Mouse (Mus musculus): ENCODE measurements around the gene Cdkn2aipnl.

Cdkn2aipnl gene

DNA sequence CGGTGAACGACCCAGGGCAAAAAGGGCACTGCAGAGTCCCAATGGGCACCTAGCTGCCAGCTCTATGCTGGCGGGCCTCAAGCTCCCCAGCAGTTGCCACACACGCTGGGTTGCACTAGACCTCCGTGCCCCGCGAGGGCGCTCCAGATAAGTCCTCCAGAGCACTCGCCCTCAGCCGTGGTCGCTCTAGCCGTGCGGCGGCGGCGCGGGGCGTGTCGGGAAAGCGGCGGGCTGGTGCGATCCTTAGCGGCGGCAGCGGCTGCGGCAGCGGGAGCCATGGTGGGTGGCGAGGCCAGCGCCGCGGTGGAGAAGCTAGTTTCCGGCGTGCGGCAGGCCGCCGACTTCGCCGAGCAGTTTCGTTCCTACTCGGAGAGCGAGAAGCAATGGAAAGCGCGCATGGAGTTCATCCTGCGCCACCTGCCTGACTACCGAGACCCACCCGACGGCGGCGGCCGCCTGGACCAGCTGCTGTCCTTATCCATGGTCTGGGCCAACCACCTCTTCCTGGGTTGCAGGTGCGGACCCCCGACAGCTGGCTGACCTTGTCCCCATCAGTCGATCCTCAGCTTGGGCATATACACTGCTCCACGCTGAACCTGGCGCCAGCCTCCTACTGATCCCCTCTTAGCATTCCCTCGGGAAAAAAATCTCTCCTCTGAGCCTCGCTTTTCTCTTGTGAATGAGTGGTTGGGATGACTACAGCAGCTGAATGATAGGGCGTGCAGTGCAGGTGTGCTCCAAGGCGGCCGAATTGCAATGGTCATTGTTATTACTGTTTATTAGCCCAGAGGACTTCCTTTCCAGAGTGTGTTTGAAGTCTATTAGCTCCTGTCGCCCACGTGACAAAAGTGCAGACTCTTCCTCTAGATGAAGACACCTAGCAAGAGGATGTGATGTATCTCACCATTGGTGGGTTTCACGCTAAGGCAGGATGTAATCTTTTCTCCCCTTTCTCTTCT lies at the start of gene Cdkn2aipnl:
Cdkn2aipnl (plus strand) TSS at position 219 of the 959 bp plus-strand sequence.
- DNase-seq, result peak; percentile 98

DNA sequence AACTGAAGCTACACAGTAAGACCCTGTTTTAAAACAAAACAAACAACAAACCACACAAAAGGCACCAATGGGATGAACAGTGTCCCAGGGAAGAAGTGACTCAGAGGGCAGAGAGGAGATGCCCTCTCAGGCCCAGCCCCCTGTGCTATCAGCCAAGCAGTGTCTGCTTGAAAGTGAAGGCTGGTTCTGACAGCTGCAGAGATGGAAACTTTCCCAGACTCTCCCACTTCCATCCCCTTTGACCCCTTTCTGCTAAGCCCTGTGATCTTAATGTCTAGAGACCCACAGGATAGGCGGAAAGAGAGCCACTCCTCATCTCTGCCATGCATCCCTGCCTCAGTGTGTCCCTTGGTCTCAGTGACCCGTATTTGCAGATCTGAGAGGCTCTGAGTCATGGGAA lies 49.5 kb upstream of the Cdkn2aipnl start:
- no peak for DNase-seq

DNA sequence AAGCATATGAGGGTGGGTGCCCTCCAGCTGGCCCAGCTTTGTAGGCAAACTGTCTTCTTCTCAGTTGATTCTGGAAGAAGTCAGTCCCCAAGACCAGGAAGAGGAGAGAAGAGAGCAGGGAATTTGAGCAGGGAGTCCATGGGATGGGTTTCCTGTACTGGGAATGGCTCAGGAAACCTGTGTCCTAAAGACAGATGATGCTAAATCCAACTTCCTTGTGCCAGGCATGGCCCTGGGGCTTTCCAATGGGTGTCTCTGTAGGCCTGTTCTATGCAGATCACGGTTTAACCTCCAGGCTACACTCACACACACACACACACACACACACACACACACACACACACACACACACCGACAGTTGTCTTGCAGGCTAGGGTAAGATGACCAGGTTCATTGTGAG lies 48.9 kb upstream of the Cdkn2aipnl start:
- DNase-seq, result no peak

DNA sequence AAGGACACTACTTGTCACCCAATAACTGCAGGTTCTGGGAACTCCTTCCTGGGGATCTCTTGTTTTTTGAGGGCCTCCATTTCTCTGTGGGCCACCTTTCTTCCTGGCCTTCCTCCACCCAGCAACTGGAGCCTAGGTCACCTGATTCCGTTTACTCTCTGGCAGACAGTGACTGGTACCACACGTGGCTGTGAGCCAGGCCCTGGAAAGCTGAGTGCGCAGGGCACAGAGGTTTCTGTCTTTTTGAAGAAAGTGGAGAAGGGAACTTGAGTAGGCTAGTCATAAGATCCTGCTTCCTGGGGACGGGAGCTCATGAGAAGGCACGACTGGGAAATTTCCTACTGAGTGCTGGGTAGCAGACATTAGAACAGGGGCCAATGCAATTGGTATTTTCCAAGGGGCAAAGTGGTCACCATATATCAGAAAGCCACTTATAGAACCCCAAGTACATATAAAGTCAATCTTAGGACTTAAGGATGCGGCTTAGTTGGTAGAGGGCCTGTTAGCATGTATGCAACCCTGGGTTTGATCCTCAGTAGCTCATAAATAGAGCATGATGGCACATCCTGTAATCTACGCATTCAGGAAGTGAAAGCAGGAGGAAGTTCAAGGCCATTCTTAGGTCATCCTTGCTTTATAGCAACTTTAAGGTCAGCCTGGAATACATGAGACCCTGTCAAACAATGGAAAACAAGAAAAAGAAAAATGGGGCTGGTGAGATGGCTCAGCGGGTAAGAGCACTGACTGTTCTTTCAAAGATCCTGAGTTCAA lies 45.9 kb upstream of the Cdkn2aipnl start:
- no peak for DNase-seq

DNA sequence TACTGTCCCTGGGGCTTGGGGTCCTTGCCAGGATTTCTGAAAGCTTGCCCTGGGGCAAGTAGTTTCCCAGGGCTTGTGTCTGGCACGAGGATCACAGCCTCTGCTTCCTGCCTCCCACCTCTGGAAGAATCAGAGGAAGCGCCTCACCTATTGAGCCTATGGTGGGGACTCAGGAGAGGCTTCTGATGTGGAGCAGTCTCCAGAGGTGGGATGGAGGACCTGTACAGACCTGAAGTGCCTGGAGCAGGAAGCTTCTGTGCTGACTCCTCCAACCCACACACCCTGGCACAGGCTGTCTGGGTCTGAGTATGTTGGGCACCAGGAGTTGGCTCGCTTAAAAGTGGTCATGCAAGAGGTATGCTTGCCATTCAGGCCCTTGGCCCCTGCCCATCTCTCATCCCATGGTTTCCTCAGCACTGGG lies 45.0 kb upstream of the Cdkn2aipnl start:
- DNase-seq, result no peak

DNA sequence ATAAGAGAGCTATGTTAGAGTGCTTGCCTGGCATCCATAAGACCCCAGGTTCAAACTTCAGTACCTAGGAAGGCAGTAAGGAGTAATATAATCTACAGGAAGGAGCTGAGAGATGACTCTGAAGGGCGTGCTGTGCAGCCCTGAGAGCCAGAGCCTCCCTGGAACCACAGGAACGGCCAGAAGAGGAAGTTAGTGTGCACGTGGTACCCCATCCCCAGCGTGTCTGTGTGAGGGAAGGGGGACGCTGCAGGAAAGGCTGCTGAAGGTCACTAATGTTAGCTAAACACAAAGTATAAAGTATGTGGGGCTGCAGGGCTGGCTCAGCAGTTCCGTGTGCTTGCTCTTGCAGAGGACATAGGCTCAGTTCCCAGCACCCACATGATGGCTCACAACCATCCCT lies 41.9 kb upstream of the Cdkn2aipnl start:
- DNase-seq, result no peak

DNA sequence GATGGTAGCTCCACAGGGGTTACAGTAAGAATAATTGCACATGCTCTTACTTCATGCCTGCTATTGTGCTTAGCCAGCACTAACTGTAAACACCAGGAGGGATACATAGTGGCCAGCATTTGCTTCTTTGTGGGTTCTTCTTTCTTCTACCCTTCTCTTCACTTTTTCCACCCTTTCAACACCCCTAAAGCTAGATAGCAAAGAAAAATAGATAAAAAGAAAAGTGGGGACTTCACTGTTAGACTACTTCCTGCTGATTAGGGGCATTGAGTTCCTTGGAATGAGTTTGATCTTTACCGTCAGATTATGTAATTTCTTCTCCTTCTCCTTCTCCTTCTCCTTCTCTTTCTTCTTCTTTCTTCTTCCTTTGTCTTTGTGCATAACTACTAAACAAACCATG lies 41.1 kb upstream of the Cdkn2aipnl start:
- DNase-seq, result no peak

DNA sequence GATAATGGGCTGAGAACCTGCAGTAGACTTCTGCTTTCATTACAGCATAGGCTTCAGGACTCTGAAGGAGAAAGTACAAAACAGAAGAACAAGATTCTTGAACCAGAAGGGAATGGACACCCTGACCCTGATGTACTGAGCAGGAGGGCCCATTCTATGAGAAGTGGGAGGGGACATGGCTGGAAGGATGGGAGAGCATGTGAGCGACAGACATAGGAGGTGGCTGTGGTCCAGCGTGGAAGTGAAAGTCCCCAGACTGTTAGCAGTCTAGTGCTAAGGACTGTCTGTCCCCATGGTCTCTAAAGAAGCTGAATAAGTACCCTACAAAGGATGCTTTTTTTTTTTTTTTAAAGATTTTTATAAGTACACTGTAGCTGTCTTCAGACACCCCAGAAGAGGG lies 40.4 kb upstream of the Cdkn2aipnl start:
- no peak for DNase-seq

DNA sequence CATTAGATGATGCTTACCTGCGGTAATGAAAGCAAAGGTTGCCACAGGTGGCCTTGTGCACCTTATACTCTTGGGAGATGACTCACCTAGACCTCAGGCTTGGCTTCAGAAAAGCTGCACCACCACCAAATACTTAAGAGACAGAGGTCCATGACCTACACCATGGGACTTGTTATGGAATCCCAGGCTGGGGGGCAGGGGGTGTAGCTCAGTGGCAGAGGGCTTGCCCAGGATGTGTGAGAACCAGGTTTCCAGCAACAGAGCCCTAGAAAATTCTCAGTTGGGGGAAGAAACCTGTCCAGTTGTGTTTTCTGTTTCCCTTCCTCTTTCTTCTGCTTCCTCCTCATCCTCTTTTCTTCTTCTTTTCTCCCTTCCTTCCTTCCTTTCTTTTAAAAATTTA lies 36.3 kb upstream of the Cdkn2aipnl start:
- no peak for DNase-seq

DNA sequence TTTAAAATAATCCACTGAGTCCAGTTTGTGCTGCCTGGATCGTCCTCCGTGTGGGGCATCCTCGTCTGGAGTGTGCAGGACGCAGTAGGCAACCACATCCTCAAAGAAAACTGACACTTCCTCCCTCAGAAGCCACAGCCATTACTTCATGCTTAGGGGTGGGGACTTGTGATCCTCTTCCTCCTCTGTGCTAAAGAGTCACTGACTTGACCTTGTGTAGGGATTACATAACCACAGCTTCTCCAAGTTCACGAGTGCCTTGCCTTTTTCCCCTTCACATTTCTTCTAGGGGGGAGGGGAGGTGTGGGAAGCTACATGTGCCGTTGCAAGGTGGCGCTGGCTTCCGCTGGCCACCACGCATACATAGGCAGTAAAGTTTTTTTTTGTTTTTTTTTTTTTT lies 35.7 kb upstream of the Cdkn2aipnl start:
- DNase-seq, result no peak

DNA sequence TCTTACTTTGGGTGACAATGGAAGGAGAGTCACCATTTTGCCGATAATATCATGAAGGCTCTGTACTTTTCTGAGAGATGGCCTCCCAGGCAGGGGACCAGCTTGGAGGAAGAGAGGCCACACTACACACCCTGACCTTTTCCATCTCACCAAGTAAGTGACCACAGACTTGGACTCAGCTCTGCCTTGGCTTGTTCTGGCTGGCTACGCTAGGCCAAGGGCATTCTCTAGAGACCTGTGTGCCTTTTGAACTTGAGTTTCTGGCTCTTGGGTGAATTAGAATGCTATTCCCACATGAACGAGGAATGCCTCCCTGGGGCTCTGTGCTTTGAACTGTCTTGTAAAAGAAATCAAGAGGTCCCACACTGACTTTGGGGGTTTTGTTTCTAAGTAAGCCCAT lies 33.2 kb upstream of the Cdkn2aipnl start:
- DNase-seq, result no peak

DNA sequence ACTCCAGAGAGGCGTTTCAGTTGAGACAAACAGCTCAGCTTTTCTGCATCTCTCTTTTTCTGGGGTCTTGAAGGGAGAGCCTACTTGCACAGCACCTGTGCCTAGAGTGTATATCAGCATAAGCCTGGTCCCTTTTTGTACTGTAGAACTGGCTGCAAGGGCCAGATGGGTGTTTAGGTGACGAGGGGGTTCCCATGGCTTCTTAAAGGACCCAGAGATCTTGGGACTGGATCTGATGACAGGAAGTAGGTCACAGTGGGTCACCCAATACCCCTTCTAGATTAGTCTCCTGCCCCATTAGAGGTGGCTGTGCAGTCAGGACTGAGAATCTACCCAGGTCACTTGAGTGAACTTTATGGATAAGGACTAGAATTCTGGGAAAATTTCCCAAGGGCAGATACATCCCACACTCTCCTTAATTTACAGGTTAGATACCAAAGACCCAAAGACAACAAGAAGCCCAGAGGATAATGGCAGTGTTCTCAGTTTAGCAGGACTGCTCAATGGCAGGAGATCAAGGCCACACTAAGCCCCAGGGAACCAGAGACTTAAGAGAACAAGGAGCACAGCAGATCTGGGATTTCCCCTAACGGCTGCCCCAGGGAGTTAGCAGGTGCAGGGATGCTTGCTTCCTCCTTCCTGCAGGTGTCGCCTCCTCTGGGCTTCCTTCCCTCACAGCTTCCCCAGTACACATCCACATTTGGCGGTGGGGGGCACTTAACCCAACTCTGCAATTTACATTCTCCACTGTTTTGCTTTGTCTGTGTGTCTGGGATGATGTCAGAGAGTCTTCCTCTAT lies 31.6 kb upstream of the Cdkn2aipnl start:
- no peak for DNase-seq

DNA sequence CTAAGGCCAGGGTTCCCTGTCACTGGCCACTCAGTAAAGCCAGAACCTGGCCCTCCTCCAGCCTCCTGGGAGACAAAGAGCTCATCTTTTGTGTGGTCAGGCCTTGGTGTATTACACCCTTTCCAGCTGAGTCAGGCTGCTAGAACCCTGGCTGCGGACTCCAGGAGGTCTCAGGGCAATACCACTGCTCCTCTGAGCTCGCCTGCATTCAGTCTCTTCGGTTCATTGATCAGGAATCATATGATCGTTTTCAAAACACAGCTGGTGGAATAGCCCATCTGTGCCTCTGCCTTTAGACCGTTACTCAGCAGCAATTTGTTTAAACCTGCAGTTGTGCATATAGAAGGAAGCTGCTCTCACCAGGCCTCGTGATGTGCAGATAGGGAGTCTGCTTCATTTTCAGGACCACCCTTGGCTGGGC lies 30.1 kb upstream of the Cdkn2aipnl start:
- DNase-seq, result no peak

DNA sequence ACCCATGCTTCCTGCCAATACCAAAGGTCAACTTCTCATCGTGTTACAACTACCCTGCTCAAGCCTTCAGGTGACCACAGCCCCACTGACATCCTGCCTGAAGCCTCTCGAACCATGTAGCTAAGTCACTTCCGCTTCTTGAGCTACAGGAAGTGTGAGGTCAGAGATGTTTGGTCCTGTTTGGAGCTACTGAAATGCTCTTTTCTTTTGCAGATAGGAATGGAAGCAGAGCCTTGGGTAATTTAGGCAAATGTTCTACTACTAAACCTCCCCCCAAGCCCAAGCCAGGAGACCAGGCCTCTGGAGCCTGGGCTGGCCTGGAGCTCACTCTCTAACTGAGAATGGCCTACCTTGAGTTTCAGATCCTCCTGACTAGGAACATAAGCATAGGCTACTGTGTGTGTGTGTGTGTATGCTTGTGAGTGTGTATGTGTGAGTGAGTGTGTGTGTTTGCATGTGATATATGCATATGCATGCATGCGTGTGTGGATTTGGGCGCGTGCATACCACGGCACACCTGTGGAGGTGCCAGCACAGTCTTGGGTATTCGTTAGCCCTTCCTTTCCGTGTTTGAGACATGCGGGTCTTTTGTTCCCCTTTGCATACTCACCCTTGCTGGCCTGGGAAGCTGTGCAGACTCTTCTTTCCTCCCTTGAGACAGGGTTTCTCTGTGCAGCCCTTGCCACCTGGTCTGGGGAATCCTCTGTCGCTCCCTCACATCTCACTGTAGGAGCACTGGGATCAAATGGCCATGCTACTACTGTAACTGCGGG lies 28.5 kb upstream of the Cdkn2aipnl start:
- DNase-seq, result no peak

DNA sequence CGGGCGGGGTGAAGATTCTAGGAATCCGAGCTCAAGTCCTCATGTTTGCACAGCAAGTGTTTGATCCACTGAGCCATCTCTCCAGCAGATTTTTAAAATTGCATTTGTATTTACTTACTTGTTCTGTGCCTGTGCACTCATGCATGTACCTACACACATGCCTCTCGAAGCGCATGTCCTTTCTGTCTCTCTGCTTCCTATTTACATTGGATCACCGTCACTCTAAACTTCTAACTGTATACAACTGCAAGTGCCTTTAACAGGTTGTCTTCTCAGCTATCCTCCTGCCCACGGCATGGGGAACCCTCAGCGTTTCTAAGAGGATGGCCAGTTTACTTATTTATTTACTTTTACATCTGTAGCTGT lies 27.9 kb upstream of the Cdkn2aipnl start:
- DNase-seq, result no peak

DNA sequence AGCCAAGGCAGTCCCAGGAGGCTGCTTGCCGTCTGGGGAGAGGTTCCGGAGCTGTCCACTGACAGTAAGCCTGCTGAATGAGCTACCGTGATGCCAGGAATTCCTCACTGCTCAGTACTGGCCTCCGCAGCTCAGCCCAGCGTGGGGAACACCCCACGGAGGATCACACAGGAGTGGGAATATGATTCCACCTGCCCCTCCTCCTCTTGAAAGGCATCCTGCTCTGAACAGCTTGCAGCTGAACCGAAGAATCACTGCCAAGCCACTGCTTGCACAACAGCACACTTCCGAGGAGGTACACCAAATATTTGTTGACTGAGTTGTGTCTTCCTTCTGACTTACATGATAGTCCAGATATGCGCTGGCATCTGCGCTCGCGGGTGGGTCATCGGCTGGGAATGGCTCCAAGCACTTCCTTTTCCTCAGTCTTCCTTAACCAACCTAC lies 26.9 kb upstream of the Cdkn2aipnl start:
- DNase-seq, result no peak

DNA sequence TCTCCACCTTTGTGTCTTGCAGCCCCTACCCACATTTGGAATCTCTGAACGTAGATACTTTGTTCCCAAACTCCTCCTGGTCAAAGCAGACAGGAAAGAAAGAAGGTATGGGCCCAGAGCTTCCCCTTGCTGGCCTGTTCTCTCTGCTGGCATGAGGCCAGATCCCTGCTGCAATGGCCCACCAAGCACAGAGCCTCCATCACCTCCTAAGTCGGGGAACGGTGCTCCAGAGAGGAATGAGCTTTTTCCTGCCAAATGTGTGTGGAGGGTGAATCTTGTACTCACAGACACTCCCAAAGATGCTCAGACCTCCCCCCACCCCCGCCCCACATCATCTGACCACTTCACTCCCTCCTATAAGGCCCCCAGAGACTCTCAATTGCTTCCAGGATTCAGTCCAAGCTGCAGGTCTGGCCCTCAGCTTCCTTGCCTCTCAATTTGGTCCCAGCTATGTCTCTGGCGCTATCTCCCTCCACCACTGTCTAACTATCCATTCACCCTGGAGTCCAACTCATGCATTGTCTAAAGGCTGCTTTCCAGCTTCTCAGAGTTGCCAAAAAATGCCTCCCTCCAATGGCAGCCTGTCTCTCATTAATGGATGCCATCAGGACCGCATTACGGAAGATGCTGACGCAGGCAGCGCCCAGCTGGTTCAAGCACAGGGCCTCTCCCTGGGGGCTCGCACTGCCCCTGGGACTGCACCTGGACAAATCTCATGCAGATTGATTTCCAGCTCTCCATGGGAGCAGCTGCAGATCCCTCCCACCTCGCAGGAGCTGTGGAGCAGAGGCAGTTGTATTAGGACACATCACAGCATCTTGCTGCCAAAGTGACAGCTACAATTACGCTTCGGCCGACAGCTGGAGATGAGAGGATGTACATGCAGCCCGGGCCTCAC lies 24.6 kb upstream of the Cdkn2aipnl start:
- DNase-seq, result no peak

DNA sequence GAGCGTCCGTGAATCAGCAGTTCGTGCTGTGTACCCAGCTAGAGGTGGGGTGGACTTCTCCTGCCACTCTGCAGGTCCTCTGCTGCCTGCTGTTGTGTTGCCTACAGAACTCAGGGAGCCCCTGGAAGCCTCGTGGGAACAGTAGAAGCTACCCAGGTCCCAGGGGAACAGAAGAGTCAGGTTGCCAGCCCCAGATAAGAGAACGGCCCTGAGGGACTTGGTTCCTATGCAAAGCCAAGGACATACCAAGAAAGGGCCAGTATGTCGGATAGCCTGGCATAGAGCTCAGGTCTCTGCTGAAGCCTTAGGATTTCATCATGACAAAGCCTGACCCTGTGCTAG lies 24.0 kb upstream of the Cdkn2aipnl start:
- no peak for DNase-seq

DNA sequence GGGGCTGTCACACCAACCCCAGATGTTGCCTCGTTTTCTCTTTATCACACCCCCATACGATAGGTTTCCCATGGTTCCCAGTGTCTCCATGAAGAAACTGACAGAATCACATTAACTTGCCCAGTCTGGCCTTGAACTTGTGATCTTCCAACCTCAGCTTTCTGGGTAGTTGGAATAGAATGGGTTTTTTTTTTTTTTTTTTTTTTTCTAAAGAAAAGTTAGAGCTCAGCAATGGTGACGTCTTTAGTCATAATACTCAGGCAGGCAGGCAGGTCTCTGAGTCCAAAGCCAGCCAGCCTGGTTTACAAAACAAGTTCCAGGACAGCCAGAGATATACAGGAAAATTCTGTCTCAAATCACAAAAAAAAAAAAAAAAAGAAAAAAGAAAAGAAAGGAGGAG lies 23.2 kb upstream of the Cdkn2aipnl start:
- no peak for DNase-seq

DNA sequence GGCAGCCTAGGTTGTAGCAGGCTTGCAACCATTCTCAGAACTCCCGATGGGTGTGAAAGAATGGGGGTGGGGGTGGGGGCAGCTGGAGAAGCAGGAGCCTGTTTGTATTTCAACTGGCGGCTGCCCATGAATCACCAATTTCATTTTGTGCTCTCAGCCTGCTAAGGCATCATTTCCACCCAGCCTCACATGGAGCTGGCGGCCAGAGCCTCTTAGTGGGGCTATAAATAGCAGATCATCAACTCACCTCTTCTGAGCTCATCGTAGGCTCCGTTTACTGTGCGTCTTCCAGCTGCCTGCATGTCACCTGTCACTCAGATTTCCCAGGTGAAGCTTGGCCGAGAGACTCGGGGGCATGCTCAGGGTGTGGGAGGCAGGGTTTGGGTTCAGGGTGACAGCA lies 21.9 kb upstream of the Cdkn2aipnl start:
- peak; percentile 35 for DNase-seq

DNA sequence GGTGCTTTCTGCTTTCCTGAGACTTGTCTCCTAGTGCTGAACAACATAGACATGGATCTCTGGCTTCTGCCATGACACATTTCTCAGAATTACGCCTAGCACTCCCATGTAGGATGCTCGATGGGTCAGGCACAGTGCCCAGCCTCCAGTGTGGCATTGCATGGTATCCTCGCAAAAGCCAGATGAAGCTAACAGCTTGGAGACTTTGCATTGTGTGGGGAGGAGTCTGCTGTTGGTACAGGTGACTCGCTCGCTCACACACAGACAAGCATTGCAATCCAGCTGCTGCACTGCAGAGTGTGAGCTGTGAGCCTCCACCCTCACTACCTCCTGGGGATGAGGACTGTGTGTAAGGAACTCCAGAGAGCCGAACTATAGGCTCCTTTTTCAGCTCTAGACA lies 21.3 kb upstream of the Cdkn2aipnl start:
- DNase-seq, result no peak
